Mouse (Mus musculus) spleen, postnatal 4 days (tissue): ENCODE measurements around the gene Fam210b.

ENCODE experiments used
- DNase-seq, 2 experiments: peaks; one replicate each; pipeline ENCODE4 v3.0.0; 2022; ENCODE audit warnings: low spot score in 2 of 2

Fam210b gene

DNA sequence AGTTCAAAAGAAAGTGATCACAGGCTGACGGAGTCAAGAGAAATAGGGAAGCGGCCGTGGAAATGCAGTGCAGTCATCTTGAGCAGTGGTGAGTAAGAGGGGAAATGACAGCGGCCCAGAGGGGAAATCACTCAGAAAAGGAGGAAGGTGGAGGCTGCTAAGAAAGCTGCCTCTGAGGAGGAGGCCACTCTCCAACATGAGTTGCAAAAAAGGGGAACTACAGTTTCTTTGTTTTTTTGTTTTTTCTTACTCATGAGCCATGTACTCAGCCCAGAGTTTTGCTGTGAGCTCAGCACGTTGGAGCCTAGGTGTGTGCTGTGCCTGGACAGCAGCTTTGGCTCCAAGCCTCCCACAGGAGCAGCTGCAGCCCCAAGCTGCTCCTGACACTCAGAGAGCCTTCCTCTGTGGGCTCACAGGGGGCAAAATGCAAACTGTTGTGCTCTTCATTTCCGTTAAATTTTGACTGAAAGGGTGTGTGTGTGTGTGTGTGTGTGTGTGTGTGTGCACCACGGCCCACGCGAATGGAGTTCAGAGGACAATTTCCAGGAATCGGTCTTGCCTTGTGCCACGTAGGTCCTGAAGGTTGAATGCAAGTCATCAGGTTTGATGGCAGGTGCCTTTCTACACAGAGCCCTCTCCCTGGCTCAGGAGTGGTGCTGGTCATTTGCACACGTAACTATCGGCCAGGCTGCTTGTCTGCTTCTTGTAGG is 55.9 kb downstream of the Fam210b start:
- DNase-seq: peak in 1 of 2 experiments; percentile 53

DNA sequence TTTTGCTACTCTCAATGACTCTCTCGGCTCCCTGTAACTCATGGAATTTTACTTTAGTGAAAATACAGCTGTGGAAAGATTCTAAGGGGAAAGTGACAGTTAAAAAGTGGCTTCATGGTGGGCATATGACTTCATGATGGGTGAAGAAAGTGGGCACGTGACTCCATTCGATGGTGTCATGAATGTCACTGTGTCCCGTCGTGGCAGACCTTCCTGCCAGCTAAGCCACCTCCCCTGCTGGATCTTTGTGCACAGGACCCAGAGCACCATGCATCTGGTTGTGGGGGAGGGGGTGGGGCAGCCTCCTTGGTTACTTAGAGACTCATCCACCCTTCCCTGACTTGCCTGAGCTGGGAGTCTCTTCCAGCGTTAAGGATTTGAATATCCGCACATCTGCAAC is 58.9 kb downstream of the Fam210b start:
- DNase-seq: no peak

DNA sequence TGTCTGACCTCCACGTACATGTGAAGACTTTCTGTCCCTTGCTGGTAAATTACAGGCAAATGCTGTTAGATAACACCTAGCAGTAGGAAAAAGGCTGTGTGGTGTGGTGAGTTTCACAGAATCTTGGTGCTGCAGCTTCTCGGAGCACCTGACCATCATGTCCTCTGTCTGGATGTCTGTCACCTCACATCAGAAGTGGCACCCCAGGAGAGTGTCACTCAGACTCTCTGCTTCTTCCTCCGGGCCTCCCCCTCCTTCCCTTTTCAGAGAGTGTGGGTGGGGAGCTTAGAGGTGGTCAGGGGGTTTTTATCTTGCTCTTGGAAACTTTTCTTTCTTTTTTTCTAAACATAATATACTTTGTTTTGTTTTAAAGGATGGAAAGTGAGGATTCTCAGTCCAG is 59.6 kb downstream of the Fam210b start:
- DNase-seq: no peak
